Mouse (Mus musculus) adrenal gland, postnatal 4 days (tissue): Measurements from ENCODE around the gene Map3k5. TPM values are rescaled to one million over a fixed set of nuclear protein-coding genes. Genes with fewer than 3 reads are reported as not detected.

Experiments
- DNase-seq, 2 experiments: peaks; one replicate each; pipeline ENCODE4 v3.0.0; 2021 to 2022; ENCODE audit warnings: low spot score in 2 of 2, mixed read lengths in 2 of 2
- total RNA-seq, 2 experiments: library from RNA; stranded (reverse); gene quantifications; 2 replicates each; pipeline ENCODE4 v1.2.3; 2021

Gene Map3k5
- total RNA-seq, 2 experiments from 2014 or later, result 24.0 to 29.3 TPM

- peak in 1 of 2 experiments; percentile 67 for DNase-seq
Measured at GRCm38 (mm10) chr10:19933511-19934383, 525 bp upstream of the Map3k5 start.

GRCm38 (mm10) chr10:19935295-19935623, 987 bp downstream of the Map3k5 start:
- DNase-seq, result no peak

- DNase-seq, result no peak
Measured at GRCm38 (mm10) chr10:19935821-19936367, 1.6 kb downstream of the Map3k5 start.

GRCm38 (mm10) chr10:19936961-19937708, 2.9 kb downstream of the Map3k5 start:
- DNase-seq, result no peak

- DNase-seq, result no peak
Measured at GRCm38 (mm10) chr10:19938738-19939137, 4.5 kb downstream of the Map3k5 start.

GRCm38 (mm10) chr10:19939282-19939705, 5.0 kb downstream of the Map3k5 start:
- no peak for DNase-seq

GRCm38 (mm10) chr10:19940127-19940526, 5.9 kb downstream of the Map3k5 start:
- DNase-seq, result no peak

- no peak for DNase-seq
Measured at GRCm38 (mm10) chr10:19940626-19941025, 6.4 kb downstream of the Map3k5 start.

- DNase-seq, result no peak
Measured at GRCm38 (mm10) chr10:19941063-19941462, 6.8 kb downstream of the Map3k5 start.

- no peak for DNase-seq
Measured at GRCm38 (mm10) chr10:19941914-19942313, 7.6 kb downstream of the Map3k5 start.

- no peak for DNase-seq
Measured at GRCm38 (mm10) chr10:19942621-19943020, 8.3 kb downstream of the Map3k5 start.

GRCm38 (mm10) chr10:19945651-19946050, 11.4 kb downstream of the Map3k5 start:
- DNase-seq, result no peak

GRCm38 (mm10) chr10:19946644-19947043, 12.4 kb downstream of the Map3k5 start:
- no peak for DNase-seq

- DNase-seq, result no peak
Measured at GRCm38 (mm10) chr10:19947441-19947840, 13.2 kb downstream of the Map3k5 start.

- no peak for DNase-seq
Measured at GRCm38 (mm10) chr10:19947901-19948300, 13.6 kb downstream of the Map3k5 start.

GRCm38 (mm10) chr10:19948381-19948780, 14.1 kb downstream of the Map3k5 start:
- DNase-seq, result no peak

GRCm38 (mm10) chr10:19949106-19949505, 14.8 kb downstream of the Map3k5 start:
- DNase-seq, result no peak

- no peak for DNase-seq
Measured at GRCm38 (mm10) chr10:19953032-19953761, 18.9 kb downstream of the Map3k5 start.

- DNase-seq, result no peak
Measured at GRCm38 (mm10) chr10:19954572-19954971, 20.3 kb downstream of the Map3k5 start.

- DNase-seq, result no peak
Measured at GRCm38 (mm10) chr10:19955817-19956216, 21.5 kb downstream of the Map3k5 start.

- no peak for DNase-seq
Measured at GRCm38 (mm10) chr10:19956745-19957144, 22.5 kb downstream of the Map3k5 start.
